Mouse (Mus musculus) heart, embryonic 10.5 days (tissue): ENCODE results near the gene Atp13a3. TPM values are rescaled to one million over a fixed set of nuclear protein-coding genes. Genes with fewer than 3 reads are reported as not detected.
"Not testable (repeated sequence)": the region's sequence is repeated elsewhere in the genome, so short reads cannot be mapped to it uniquely, and the experiment has no call there.

Source experiments
- DNase-seq: peaks from one replicate; pipeline ENCODE4 v3.0.0-alpha.2; 2017; ENCODE audit warnings: low spot score
- H3K27ac ChIP-seq: fragments of 300-500 bp; sonication (generic); 2 replicates; pipeline ENCODE4 v1.5.1; 2016; ENCODE audit warnings: mild to moderate bottlenecking
- H3K27me3 ChIP-seq: fragments of 300-500 bp; sonication (generic); 2 replicates; pipeline ENCODE4 v1.6.1; 2016; ENCODE audit warnings: mild to moderate bottlenecking; ENCODE audit not compliant: poor library complexity, insufficient read depth, severe bottlenecking
- H3K36me3 ChIP-seq: fragments of 300-500 bp; sonication (generic); 2 replicates; pipeline ENCODE4 v1.6.1; 2016; ENCODE audit warnings: mild to moderate bottlenecking, moderate library complexity
- H3K4me1 ChIP-seq: fragments of 300-500 bp; sonication (generic); 2 replicates; pipeline ENCODE4 v1.6.1; 2016; ENCODE audit warnings: mild to moderate bottlenecking
- H3K4me3 ChIP-seq: fragments of 300-500 bp; sonication (generic); 2 replicates; pipeline ENCODE4 v1.5.1; 2016; ENCODE audit warnings: mild to moderate bottlenecking, moderate library complexity
- H3K9me3 ChIP-seq: fragments of 300-500 bp; sonication (generic); 2 replicates; pipeline ENCODE4 v1.6.1; 2016; ENCODE audit warnings: mild to moderate bottlenecking, moderate library complexity
- WGBS: fragments of 180-500 bp; shearing (Covaris S2); methylation state at CpG from one replicate; pipeline ENCODE4 v1.1.7; 2016; 5-methylcytosine and 5-hydroxymethylcytosine counted together
- polyA plus RNA-seq: library from polyadenylated mRNA; unstranded; fragments of >200 nt; fragmentation: Nextera tagmentation; extraction: Ambion mirVana; gene quantifications from 2 replicates; pipeline ENCODE4 v1.2.1, GENCODE M21; 2016

Gene Atp13a3
- polyA plus RNA-seq: 12.3 and 13.1 TPM in 2 replicates

DNA sequence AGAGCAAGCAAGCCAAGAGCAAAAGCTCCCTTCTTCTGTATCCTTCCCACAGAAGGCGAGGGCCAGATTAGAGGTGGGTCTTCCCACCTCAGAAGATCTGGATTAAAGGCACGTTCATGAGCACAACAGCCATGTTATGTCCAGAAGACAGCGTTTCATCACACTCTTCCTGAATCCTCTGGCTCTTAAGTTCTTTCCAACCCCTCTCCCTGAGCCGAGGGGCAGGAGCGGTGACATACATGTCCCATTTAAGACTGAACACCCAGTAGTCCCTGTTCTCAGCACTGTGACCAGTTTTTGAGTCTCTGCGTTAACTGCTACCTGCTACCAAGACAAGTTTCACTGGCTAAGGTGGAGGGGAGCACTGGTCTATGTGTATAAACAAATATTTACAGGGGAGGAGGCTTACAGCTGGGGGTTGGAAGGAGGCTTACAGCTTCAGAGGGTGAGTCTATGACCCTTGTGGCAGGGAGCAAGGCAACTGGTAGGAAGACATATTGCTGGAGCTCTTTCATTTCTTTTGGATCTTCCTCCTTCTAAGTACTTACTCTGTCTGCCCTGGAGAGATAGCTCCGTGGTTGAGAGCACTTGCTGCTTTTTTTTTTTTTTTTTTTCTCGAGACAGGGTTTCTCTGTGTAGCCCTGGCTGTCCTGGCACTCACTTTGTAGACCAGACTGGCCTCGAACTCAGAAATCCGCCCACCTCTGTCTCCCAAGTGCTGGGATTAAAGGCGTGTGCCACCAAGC, at the start of gene Atp13a3:
Gene Atp13a3, minus strand, starts transcription at position 51 of the 746 bp plus-strand sequence.
- Histone ChIP-seq H3K36me3 (no peaks in the 10 kb centered on the region), H3K27me3 (0 out of 2 replicates have a peak, but pooled peaks cover 2% of the 10 kb centered on the region), H3K9me3 (no peaks in the 10 kb centered on the region), H3K27ac (no peak within 1 kb of the TSS), H3K4me1 (no peaks in the 10 kb centered on the region), H3K4me3 (no peak within 1 kb of the TSS)
- WGBS: 71% methylated on average over 11 of the region's 11 CpGs
- DNase-seq: no peak

DNA sequence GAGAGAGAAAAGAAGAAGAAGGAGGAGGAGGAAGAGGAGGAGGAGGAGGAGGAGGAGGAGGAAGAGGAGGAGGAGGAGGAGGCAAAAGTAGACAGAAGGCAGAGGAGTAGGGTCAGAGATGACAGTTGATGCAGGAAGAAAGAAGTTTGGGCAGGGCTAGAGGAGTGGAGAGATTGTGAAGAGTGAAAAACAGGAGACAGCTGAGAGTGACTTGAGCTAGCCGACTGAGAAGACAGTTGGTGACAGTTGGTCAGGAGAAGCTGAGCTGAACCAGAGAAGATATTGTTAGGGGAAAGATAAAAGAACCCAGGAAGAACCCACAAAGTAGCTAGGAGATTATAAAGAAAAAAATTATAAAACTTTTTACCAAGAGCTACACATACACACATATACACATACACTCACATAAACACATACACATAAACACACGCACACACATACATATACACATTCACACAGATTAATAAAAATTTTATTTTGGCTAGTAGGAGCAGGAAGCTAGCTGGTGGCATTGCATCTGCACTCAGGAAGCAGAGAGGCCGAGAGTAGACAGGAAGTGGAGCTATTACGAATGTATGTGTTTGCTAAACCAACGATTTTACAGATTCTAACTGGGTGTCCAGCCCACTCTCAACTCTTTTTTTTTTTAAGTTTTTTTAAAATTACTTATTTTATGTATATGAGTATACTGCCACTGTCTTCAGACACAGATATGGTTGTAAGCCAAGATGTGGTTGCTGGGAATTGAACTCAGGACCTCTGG, 47.6 kb upstream of the Atp13a3 start:
- Histone ChIP-seq H3K27ac (no peak overlapping the region), H3K4me1 (peaks cover 3% of the 10 kb centered on the region)

DNA sequence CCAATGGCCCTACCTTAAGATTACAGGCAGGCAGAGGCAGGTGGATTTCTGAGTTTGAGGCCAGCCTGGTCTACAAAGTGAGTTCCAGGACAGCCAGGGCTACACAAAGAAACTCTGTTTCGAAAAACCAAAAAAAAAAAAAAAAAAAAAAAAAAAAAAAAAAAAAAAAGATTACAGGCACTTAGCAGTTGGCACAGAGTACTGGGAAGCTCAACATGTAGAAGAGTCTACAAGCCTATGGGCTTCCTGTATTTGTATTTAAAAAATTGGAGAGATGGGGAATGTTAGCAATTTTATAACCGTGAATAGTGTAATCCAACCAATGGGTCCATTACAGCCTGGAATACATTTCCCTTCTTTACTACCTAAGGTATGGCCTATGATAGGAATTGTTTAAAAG, 45.4 kb upstream of the Atp13a3 start:
- H3K4me3 ChIP-seq, H3K36me3 ChIP-seq, DNase-seq, H3K4me1 ChIP-seq, H3K27me3 ChIP-seq, H3K27ac ChIP-seq, H3K9me3 ChIP-seq: not testable (repeated sequence)
- 94% methylated on average over 2 of the region's 2 CpGs for WGBS

More for the DNA sequence above, 47.6 kb upstream of the Atp13a3 start:
- Histone ChIP-seq H3K4me3 (no peak overlapping the region), H3K9me3 (no peaks in the 10 kb centered on the region), H3K27me3 (no peaks in the 10 kb centered on the region), H3K36me3 (no peaks in the 10 kb centered on the region)
- WGBS: 62% methylated on average over 5 of the region's 5 CpGs
- peak; percentile 43 for DNase-seq

DNA sequence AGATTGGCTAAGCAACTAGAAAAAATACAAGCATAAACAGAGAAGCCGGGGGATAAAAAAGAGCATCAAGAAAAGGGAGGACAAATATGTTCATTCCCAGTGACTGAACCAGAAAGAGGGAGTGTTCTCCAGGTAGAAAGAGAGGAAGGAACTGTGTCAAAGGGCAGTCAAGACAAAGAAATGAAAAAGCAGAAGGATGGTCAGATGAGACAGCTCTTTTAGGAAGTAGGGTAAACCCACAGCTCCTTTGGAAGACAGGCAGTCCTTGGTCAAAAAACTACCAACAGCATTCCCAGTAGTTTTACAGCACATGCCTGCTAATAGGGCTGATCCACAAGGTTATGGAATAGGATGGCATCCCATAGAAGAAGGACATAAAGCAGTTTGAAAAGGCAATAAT, 43.2 kb upstream of the Atp13a3 start:
- Histone ChIP-seq H3K9me3 (no peaks in the 10 kb centered on the region), H3K27me3 (0 out of 2 replicates have a peak, but pooled peaks cover 4% of the 10 kb centered on the region), H3K27ac (no peak overlapping the region), H3K4me1 (peaks cover 9% of the 10 kb centered on the region; the same call in 1 of the 2 replicates), H3K4me3 (no peak overlapping the region), H3K36me3 (no peaks in the 10 kb centered on the region)
- 91% methylated on average over 1 of the region's 1 CpGs for WGBS
- peak; percentile 33 for DNase-seq

DNA sequence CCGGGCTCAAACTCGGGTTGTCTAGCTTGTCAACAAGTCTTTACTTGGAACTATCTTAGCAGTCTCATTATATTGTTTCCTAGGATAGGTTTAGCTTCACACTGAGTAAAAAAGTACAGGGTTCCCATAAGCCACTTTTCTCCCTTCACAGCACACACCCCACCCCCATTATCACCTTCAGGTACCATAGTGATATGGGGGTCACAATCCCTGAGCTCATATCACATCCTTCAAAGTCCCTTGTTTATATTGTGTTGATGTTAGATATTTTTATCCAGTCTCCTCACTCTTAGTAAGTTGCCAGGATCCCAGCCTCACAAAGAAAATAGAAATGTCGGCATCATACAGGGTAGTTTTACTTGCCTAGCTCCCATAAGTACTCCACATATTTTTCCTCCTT, 42.4 kb upstream of the Atp13a3 start:
- no peaks in the 10 kb centered on the region for H3K36me3 ChIP-seq
- 60% methylated on average over 3 of the region's 3 CpGs for WGBS
- no peak overlapping the region for H3K27ac ChIP-seq
- H3K4me3 ChIP-seq: no peak overlapping the region
- H3K27me3 ChIP-seq: 0 out of 2 replicates have a peak, but pooled peaks cover 4% of the 10 kb centered on the region
- peaks cover 9% of the 10 kb centered on the region; the same call in 1 of the 2 replicates for H3K4me1 ChIP-seq
- no peak for DNase-seq
- no peaks in the 10 kb centered on the region for H3K9me3 ChIP-seq

DNA sequence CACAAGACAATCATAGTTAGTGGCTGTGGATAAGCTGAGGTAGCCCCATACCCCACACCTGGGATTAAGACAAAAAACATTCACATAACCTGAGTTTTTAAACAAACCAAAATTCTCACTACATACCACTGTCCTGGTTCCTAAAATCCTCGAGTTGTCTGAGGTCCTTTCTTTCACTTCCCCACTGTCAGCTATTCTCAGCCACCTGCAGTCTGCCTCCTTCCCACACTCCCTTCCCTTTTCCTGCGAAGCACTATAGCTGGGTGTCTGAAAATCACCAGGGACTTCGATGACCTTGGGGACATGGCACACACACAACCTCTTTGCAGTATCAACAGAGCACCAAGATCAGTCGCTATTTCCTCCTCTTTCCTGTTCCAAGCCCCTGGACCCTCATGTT, 41.9 kb upstream of the Atp13a3 start:
- WGBS: 48% methylated on average over 4 of the region's 4 CpGs
- DNase-seq: peak; percentile 45
- no peak overlapping the region for H3K27ac ChIP-seq
- H3K9me3 ChIP-seq: no peaks in the 10 kb centered on the region
- no peak overlapping the region for H3K4me3 ChIP-seq
- H3K36me3 ChIP-seq: no peaks in the 10 kb centered on the region
- H3K4me1 ChIP-seq: peaks cover 11% of the 10 kb centered on the region; the same call in 1 of the 2 replicates
- 0 out of 2 replicates have a peak, but pooled peaks cover 4% of the 10 kb centered on the region for H3K27me3 ChIP-seq

DNA sequence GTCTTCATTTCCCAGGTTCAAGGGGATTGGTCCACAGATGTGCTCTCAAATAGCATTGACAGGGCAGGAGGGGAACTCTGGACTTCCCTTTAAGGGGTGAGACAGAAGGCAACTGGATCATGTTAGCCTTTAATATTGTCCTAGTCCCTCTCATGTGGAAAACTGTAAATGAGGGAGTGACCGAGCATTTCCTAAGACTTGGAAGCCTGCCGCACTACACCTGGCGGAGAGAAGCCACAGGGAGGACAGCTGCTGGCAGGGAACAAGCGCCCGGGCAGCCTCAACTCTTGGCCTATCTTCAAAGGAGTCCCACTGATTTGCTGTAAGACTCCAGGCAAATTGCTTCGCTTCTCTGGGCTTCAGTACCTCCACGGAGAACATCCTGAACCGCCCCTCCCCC, 37.6 kb upstream of the Atp13a3 start:
- Histone ChIP-seq H3K4me1 (peaks cover 29% of the 10 kb centered on the region), H3K36me3 (no peaks in the 10 kb centered on the region), H3K4me3 (no peak overlapping the region), H3K9me3 (no peaks in the 10 kb centered on the region), H3K27me3 (0 out of 2 replicates have a peak, but pooled peaks cover 4% of the 10 kb centered on the region), H3K27ac (no peak overlapping the region)
- no peak for DNase-seq
- 46% methylated on average over 8 of the region's 8 CpGs for WGBS

DNA sequence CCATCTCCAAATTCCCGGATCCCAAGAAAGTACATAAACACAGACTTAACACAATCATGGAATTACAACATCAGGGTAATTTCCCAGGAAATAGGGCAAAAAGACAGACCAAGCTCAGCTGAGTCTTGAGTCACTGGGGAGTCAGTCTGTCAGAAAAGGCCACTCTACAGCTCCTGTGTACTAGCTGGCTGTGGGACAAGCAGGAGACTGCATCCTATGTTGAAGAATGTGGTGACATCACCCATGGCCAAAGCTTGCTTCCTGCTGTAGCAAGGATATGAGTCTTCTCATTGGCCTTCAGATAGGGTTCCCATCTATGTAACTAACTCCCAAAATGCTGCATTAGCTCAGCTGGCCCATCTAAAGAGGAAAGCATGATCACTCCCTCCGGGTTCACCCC, 36.7 kb upstream of the Atp13a3 start:
- no peaks in the 10 kb centered on the region for H3K9me3 ChIP-seq
- no peak for DNase-seq
- H3K4me3 ChIP-seq: no peak overlapping the region
- H3K27ac ChIP-seq: no peak overlapping the region
- WGBS: 78% methylated on average over 2 of the region's 2 CpGs
- 0 out of 2 replicates have a peak, but pooled peaks cover 4% of the 10 kb centered on the region for H3K27me3 ChIP-seq
- no peaks in the 10 kb centered on the region for H3K36me3 ChIP-seq
- peaks cover 24% of the 10 kb centered on the region for H3K4me1 ChIP-seq

DNA sequence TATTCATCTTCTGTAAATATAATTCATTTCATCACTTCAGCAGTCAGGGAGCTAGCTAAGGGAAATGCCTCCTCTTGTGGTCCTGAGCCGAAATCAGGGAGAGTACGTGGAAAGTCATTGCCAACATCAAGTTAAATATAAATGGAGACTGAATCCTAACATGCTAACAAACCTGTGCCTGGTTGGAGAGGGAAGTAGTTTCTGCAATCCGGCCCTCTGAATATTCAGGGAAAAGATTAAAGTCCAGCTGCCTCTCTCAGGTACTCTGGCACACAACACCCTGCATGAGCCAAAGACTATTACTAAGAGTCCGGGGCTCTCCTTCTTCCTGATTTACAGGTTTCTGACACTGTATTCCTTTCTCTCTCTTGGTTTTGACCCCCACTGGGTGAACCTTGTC, 35.6 kb upstream of the Atp13a3 start:
- 84% methylated on average over 4 of the region's 4 CpGs for WGBS
- H3K27ac ChIP-seq: no peak overlapping the region
- no peaks in the 10 kb centered on the region for H3K36me3 ChIP-seq
- no peak for DNase-seq
- H3K4me1 ChIP-seq: peaks cover 24% of the 10 kb centered on the region
- no peaks in the 10 kb centered on the region for H3K9me3 ChIP-seq
- H3K4me3 ChIP-seq: no peak overlapping the region
- H3K27me3 ChIP-seq: 0 out of 2 replicates have a peak, but pooled peaks cover 4% of the 10 kb centered on the region

DNA sequence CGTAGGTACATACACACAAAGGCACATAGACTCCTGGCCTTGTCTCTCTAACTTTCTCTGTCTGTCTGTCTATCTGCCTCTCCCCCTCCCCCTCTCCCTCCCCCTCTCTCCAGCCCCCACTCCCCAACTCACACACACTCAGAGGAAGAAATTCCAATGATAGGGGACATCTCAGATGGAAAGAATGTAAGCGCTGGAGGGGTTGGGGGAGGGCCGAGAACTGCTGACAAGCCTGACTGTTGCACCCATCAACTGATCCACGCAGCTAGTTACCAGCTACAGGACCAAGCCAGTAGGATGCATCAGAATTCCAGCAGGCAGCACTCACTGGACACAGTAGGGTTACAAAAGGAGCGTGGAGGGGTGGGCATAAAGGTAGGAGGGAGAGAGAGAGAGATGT, 34.1 kb upstream of the Atp13a3 start:
- Histone ChIP-seq H3K9me3 (no peaks in the 10 kb centered on the region), H3K4me1 (peaks cover 32% of the 10 kb centered on the region), H3K36me3 (no peaks in the 10 kb centered on the region), H3K27me3 (0 out of 2 replicates have a peak, but pooled peaks cover 4% of the 10 kb centered on the region), H3K4me3 (no peak overlapping the region), H3K27ac (peak overlapping the region; percentile 84)
- peak; percentile 80 for DNase-seq
- WGBS: 32% methylated on average over 5 of the region's 5 CpGs

DNA sequence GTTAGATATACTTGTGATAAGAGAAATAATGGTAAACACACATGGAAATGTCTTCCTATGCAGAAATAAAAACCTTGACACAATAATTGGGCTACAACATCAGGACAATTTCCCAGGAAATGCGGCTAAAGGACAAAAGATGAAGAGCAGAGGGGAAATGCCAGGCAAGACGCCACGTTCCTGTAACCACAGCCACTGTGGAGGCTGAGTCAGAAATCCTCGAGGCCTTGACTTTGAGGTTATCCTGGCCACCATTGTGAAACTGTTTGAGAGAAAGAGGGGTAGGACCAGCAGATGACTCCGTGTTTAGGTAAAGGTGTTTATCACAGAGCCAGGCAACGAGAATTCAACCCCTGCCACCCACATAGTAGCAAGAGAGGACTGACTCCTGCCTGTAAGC, 33.6 kb upstream of the Atp13a3 start:
- no peaks in the 10 kb centered on the region for H3K9me3 ChIP-seq
- peaks cover 31% of the 10 kb centered on the region for H3K4me1 ChIP-seq
- H3K27me3 ChIP-seq: 0 out of 2 replicates have a peak, but pooled peaks cover 2% of the 10 kb centered on the region
- WGBS: 49% methylated on average over 6 of the region's 6 CpGs
- H3K4me3 ChIP-seq: no peak overlapping the region
- H3K27ac ChIP-seq: peak overlapping the region; percentile 84
- DNase-seq: no peak
- no peaks in the 10 kb centered on the region for H3K36me3 ChIP-seq

DNA sequence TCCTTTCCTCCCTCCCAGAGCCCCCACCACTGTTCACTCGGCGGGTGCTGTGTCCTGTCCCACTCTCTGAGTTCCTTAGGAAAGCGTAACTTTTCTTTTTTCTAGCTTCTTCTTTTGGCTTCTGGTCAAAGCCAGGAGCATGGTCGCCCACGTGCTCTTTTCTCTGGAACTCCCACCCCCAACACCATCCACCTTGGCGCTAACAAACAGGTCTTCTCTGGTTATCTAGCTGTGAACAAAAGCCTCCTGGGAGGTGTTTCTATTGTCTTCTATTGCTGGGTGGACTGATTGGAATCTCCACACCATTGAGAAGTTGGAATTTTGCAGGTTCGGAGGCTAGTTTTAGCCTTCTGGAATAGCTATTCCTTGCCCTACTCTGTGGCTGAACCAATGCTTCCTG, 30.5 kb upstream of the Atp13a3 start:
- H3K36me3 ChIP-seq: no peaks in the 10 kb centered on the region
- WGBS: 86% methylated on average over 7 of the region's 7 CpGs
- no peak for DNase-seq
- no peaks in the 10 kb centered on the region for H3K27me3 ChIP-seq
- no peaks in the 10 kb centered on the region for H3K9me3 ChIP-seq
- H3K4me3 ChIP-seq: no peak overlapping the region
- peaks cover 24% of the 10 kb centered on the region for H3K4me1 ChIP-seq
- no peak overlapping the region for H3K27ac ChIP-seq

DNA sequence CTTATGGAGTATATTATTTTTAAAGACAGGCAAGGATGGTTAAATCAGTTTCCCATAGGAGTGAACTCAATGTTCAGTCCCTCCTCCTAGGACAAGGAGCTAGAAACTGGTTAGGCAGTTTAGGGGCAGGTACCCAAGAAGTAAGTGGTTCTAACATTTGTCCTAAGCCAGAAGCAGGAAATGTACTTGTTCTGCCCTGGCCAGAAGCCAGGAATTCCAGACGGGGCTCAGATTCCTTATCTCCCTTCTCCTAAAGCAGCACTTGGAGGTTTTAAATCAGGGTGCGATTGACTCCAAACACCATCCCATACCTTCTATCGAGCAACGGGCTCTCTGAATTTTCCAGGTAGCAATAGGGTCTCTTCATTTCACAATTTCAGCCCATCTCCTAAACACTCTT, 29.6 kb upstream of the Atp13a3 start:
- no peaks in the 10 kb centered on the region for H3K9me3 ChIP-seq

More for the DNA sequence above, 29.6 kb upstream of the Atp13a3 start:
- WGBS: 31% methylated on average over 4 of the region's 4 CpGs
- peak; percentile 70 for DNase-seq
- H3K27me3 ChIP-seq: no peaks in the 10 kb centered on the region
- H3K4me3 ChIP-seq: no peak overlapping the region
- no peaks in the 10 kb centered on the region for H3K36me3 ChIP-seq
- H3K27ac ChIP-seq: 0 out of 2 replicates have a peak overlapping the region, but pooled peaks have one; percentile 43
- peaks cover 20% of the 10 kb centered on the region for H3K4me1 ChIP-seq
